Mouse (Mus musculus): ENCODE results near the gene Rad51b. TPM values are rescaled to one million over a fixed set of nuclear protein-coding genes. Genes with fewer than 3 reads are reported as not detected.
A peak's percentile ranks its signal among the peaks of the same experiment; 100 is the strongest.

Gene Rad51b
- total RNA-seq, 2 experiments from 2014 or later: 10.8 to 19.0 TPM

- ATAC-seq (replicated peaks; ENCODE audit: poor library complexity, severe bottlenecking): no peak
Observed at GRCm38 (mm10) chr12:79745845-79746510, 448.9 kb downstream of the Rad51b start.

- no peak for ATAC-seq (replicated peaks; ENCODE audit: poor library complexity, severe bottlenecking)
Observed at GRCm38 (mm10) chr12:79747541-79747940, 450.5 kb downstream of the Rad51b start.

- ATAC-seq (replicated peaks; ENCODE audit: poor library complexity, severe bottlenecking): no peak
Observed at GRCm38 (mm10) chr12:79748862-79749261, 451.8 kb downstream of the Rad51b start.

- ATAC-seq (replicated peaks; ENCODE audit: poor library complexity, severe bottlenecking): peak; percentile 82
Observed at GRCm38 (mm10) chr12:79750253-79751125, 453.4 kb downstream of the Rad51b start.

- 0 out of 2 replicates have a peak, but pooled peaks have one; percentile 29 for ATAC-seq (replicated peaks; ENCODE audit: poor library complexity, severe bottlenecking)
Observed at GRCm38 (mm10) chr12:79751781-79752180, 454.7 kb downstream of the Rad51b start.

GRCm38 (mm10) chr12:79752189-79752588 is 455.1 kb downstream of the Rad51b start:
- no peak for ATAC-seq (replicated peaks; ENCODE audit: poor library complexity, severe bottlenecking)

GRCm38 (mm10) chr12:79755617-79756016 is 458.5 kb downstream of the Rad51b start:
- no peak for ATAC-seq (replicated peaks; ENCODE audit: poor library complexity, severe bottlenecking)

- no peak for ATAC-seq (replicated peaks; ENCODE audit: poor library complexity, severe bottlenecking)
Observed at GRCm38 (mm10) chr12:79756352-79756751, 459.3 kb downstream of the Rad51b start.

- ATAC-seq (replicated peaks; ENCODE audit: poor library complexity, severe bottlenecking): no peak
Observed at GRCm38 (mm10) chr12:79757775-79758174, 460.7 kb downstream of the Rad51b start.

GRCm38 (mm10) chr12:79759180-79759902 is 462.3 kb downstream of the Rad51b start:
- 0 out of 2 replicates have a peak, but pooled peaks have one; percentile 20 for ATAC-seq (replicated peaks; ENCODE audit: poor library complexity, severe bottlenecking)

GRCm38 (mm10) chr12:79761217-79761616 is 464.1 kb downstream of the Rad51b start:
- ATAC-seq (replicated peaks; ENCODE audit: poor library complexity, severe bottlenecking): no peak

GRCm38 (mm10) chr12:79762087-79762486 is 465.0 kb downstream of the Rad51b start:
- ATAC-seq (replicated peaks; ENCODE audit: poor library complexity, severe bottlenecking): no peak

GRCm38 (mm10) chr12:79762570-79763275 is 465.6 kb downstream of the Rad51b start:
- ATAC-seq (replicated peaks; ENCODE audit: poor library complexity, severe bottlenecking): no peak

- ATAC-seq (replicated peaks; ENCODE audit: poor library complexity, severe bottlenecking): no peak
Observed at GRCm38 (mm10) chr12:79766116-79766515, 469.0 kb downstream of the Rad51b start.

GRCm38 (mm10) chr12:79768741-79769322 is 471.8 kb downstream of the Rad51b start:
- ATAC-seq (replicated peaks; ENCODE audit: poor library complexity, severe bottlenecking): no peak

- no peak for ATAC-seq (replicated peaks; ENCODE audit: poor library complexity, severe bottlenecking)
Observed at GRCm38 (mm10) chr12:79769763-79770162, 472.7 kb downstream of the Rad51b start.

GRCm38 (mm10) chr12:79771194-79771593 is 474.1 kb downstream of the Rad51b start:
- no peak for ATAC-seq (replicated peaks; ENCODE audit: poor library complexity, severe bottlenecking)

- ATAC-seq (replicated peaks; ENCODE audit: poor library complexity, severe bottlenecking): no peak
Observed at GRCm38 (mm10) chr12:79771741-79772140, 474.7 kb downstream of the Rad51b start.

GRCm38 (mm10) chr12:79773246-79773645 is 476.2 kb downstream of the Rad51b start:
- no peak for ATAC-seq (replicated peaks; ENCODE audit: poor library complexity, severe bottlenecking)

- no peak for ATAC-seq (replicated peaks; ENCODE audit: poor library complexity, severe bottlenecking)
Observed at GRCm38 (mm10) chr12:79774571-79774970, 477.5 kb downstream of the Rad51b start.

All from granulocyte monocyte progenitor cell, adult 5-6 weeks (primary cell).